Mouse (Mus musculus) cerebellum, adult 2 months (tissue): ENCODE data around the gene Fam72a. TPM values are rescaled to one million over a fixed set of nuclear protein-coding genes. Genes with fewer than 3 reads are reported as not detected.

ENCODE experiments used
- DNase-seq, 2 experiments: peaks; one replicate each; pipeline ENCODE4 v3.0.0; 2021
- H3K27ac ChIP-seq: fragments of 200-500 bp; 2 replicates; pipeline ENCODE4 v1.5.1; 2012; ENCODE audit warnings: low read length, control low read depth, inconsistent platforms; ENCODE audit not compliant: insufficient read depth
- H3K27me3 ChIP-seq: fragments of 200-500 bp; 2 replicates; pipeline ENCODE4 v1.6.1; 2012; ENCODE audit warnings: inconsistent platforms, mild to moderate bottlenecking, low read length, moderate library complexity; ENCODE audit not compliant: control insufficient read depth, insufficient read depth
- H3K4me1 ChIP-seq: fragments of 200-500 bp; 2 replicates; pipeline ENCODE4 v1.6.1; 2011; ENCODE audit warnings: low read length; ENCODE audit not compliant: control insufficient read depth, insufficient read depth
- H3K4me3 ChIP-seq: fragments of 200-500 bp; replicated peaks from 2 replicates; pipeline ENCODE3; 2011; ENCODE audit warnings: mild to moderate bottlenecking, low read depth, low read length, control low read depth; ENCODE audit not compliant: insufficient read depth
- CTCF ChIP-seq: fragments of 200-500 bp; IDR thresholded peaks from 2 replicates; pipeline ENCODE4 v1.5.1; 2011; ENCODE audit warnings: low read depth, mild to moderate bottlenecking, control low read depth, low read length, moderate library complexity, borderline replicate concordance; ENCODE audit not compliant: insufficient read depth
- POLR2A ChIP-seq: fragments of 200-500 bp; IDR thresholded peaks from 2 replicates; pipeline ENCODE4 v1.6.1; 2011; ENCODE audit warnings: low read length, control low read depth, borderline replicate concordance; ENCODE audit not compliant: insufficient read depth
- WGBS: fragments of 180-500 bp; shearing (Covaris S2); methylation state at CpG from one replicate; pipeline ENCODE4 v1.1.7; 2018; 5-methylcytosine and 5-hydroxymethylcytosine counted together
- polyA plus RNA-seq: library from polyadenylated mRNA; depleted of rRNA; stranded (reverse); fragments of >200 nt; gene quantifications from 2 replicates; pipeline ENCODE4 v1.2.3, GENCODE M21; 2012

The Fam72a gene
- polyA plus RNA-seq, 1 experiment, result 1.9 TPM

DNA sequence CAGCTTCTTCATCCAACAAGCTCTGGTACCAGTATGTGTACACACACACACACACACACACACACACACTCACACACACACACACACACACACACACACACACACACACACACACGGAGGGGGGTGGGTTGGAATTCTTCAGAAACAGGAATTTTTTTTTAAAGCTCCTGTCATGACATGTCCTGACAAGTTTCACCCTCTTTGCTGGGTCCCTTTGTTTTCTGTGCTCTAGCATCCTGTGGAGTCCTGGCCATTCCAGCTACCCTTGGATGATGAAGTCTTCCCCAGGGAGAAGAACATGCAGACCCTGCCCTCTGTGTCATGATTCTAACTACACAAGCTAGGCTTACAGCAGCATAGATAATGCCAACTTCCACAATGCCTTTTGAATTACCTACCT lies 13.5 kb upstream of the Fam72a start:
- H3K27ac ChIP-seq, result no peak overlapping the region
- no peak for DNase-seq
- 44% methylated on average over 1 of the region's 1 CpGs for WGBS
- no peaks in the 10 kb centered on the region for H3K27me3 ChIP-seq
- no peak overlapping the region for H3K4me3 ChIP-seq
- no peak for TF ChIP-seq CTCF
- TF ChIP-seq POLR2A, result no peak
- peaks cover 14% of the 10 kb centered on the region for H3K4me1 ChIP-seq

GRCm38 (mm10) chr1:131516588-131516987 lies 11.1 kb upstream of the Fam72a start:
- no peak overlapping the region for H3K27ac ChIP-seq
- DNase-seq, result no peak
- 73% methylated on average over 3 of the region's 3 CpGs for WGBS
- TF ChIP-seq POLR2A (no peak), CTCF (no peak)
- H3K4me3 ChIP-seq, result no peak overlapping the region
- H3K27me3 ChIP-seq, result no peaks in the 10 kb centered on the region
- peaks cover 14% of the 10 kb centered on the region for H3K4me1 ChIP-seq

GRCm38 (mm10) chr1:131523794-131524193 lies 3.9 kb upstream of the Fam72a start:
- WGBS, result 5% methylated on average over 3 of the region's 3 CpGs
- Histone ChIP-seq H3K27ac (peak overlapping the region; percentile 51; the same call in 1 of the 2 replicates), H3K4me1 (no peaks in the 10 kb centered on the region; the same call in 1 of the 2 replicates), H3K4me3 (peak overlapping the region; percentile 74), H3K27me3 (no peaks in the 10 kb centered on the region)
- DNase-seq, result peak in 1 of 2 experiments; percentile 42
- TF ChIP-seq POLR2A (peak; percentile 18; the same call in 1 of the 2 replicates), CTCF (no peak)

GRCm38 (mm10) chr1:131525101-131525585 lies 2.6 kb upstream of the Fam72a start:
- WGBS, result under 1% methylated on average over 26 of the region's 26 CpGs
- TF ChIP-seq POLR2A, result no peak
- TF ChIP-seq CTCF, result no peak
- Histone ChIP-seq H3K4me3 (peak overlapping the region; percentile 74), H3K27ac (peak overlapping the region; percentile 86), H3K27me3 (no peaks in the 10 kb centered on the region), H3K4me1 (no peaks in the 10 kb centered on the region; the same call in 1 of the 2 replicates)
- DNase-seq, result peak; percentile 54 to 65

DNA sequence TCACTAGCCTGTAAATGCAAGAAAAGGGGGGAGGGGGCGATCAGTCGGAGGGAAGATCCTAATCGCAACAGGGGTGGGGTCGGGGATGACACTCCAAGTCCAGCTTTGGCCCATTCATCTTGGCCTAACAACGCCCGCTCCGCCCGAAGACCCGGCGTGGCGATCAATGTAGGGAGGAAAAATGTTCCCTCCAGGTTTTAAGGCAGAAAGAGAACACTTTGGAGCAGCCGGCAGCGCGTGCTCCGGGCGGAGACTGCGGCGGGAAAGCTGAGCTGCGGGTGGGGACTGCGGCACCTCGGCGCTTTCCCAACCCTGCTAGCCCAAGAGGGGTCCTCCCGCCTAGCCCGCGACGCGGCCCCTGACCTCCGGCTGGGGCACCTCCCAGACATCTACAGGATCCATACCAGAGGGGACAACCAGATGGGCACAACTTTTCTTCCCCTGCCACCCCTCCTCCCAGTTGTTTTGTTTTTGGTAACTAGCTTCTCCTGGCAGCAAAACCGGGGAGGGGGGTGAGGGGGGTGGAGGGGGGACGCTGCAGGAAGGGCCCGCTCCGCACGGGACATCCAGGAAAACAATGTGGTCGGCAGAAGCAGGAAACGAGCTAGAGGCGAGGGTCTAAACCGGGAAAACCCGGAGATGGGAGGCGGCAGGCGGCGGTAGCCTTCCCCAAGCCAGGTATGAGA lies 2.0 kb upstream of the Fam72a start:
- Histone ChIP-seq H3K27ac (peak overlapping the region; percentile 86), H3K4me1 (no peaks in the 10 kb centered on the region; the same call in 1 of the 2 replicates), H3K27me3 (no peaks in the 10 kb centered on the region), H3K4me3 (peak overlapping the region; percentile 74)
- peak; percentile 60 to 72 for DNase-seq
- under 1% methylated on average over 41 of the region's 41 CpGs for WGBS
- TF ChIP-seq CTCF (no peak), POLR2A (peak; percentile 20; the same call in 1 of the 2 replicates)

DNA sequence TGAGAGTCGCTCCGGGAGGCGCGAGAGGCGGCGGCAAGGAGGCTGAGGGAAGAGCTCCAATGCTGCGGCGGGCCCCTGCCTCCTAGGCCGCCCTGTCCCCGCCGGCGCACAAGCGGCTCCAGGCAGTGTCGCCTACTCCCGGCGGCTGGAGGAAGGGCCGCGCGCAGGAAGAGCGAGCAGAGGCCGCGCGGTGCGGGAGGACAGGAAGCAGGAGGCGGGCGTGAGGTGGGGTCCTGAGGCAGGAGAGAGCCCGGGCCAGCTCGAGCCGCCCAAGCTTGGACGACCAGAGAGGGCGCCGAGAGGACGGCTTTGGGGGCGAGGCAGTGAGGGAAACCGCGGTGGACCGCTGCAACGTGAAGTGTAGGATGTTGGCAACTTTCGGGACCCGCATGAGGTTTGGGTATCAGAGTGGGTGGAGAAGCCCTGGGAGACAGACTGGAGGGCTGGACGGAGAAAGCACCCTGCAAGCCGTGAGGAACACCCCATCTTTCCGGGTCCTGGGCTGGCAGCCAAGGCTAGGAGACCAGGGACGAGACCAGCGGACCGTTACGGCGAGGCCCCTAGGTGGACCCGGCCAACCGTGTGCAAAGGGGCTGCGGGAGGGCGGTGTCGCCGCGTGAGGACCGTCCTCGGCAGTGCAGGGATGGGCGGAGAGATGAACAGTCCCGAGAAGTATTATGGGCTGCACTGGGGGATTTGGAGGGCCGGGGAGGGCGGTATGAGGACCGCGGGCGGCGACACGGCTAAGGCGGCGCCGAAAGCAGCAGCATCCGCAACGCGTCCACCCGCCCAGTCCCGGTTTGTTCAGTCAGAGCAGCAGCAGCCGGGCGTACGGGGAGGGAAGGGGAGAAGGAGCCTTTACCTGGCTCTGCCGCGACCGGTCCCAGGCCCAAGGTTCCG lies 1.1 kb upstream of the Fam72a start:
- TF ChIP-seq CTCF (no peak), POLR2A (peak; percentile 30; the same call in 1 of the 2 replicates)
- under 1% methylated on average over 81 of the region's 81 CpGs for WGBS

DNA sequence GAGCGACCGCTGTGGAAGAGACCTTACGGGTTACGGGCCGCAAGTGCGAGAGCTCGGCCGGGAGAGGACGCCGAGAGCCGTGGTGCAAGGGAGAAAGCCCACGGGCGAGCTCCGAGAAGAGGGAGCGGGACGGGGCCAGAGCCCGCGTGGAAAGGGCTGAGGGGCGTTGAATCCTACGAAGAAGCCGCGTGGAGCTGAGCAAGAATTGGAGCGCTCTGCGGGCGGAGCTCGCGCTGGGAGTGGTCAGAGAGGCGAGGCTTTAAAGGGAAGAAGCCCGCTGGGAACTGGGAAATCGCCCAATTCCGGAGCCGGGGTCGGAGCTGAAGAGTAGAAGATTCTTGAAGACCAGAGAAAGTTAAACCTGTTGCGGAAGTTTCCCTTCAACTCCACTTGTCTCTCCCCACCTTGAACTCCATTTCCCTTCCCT lies 391 bp downstream of the Fam72a start:
- no peaks in the 10 kb centered on the region for H3K27me3 ChIP-seq
- no peaks in the 10 kb centered on the region; the same call in 1 of the 2 replicates for H3K4me1 ChIP-seq
- H3K27ac ChIP-seq, result no peak overlapping the region
- WGBS, result 1% methylated on average over 34 of the region's 34 CpGs
- peak; percentile 62 to 67 for DNase-seq
- TF ChIP-seq POLR2A (no peak), CTCF (no peak)
- H3K4me3 ChIP-seq, result peak overlapping the region; percentile 71

More for the DNA sequence above, 1.1 kb upstream of the Fam72a start:
- Histone ChIP-seq H3K27ac (peak overlapping the region; percentile 86), H3K4me3 (peak overlapping the region; percentile 74), H3K27me3 (no peaks in the 10 kb centered on the region), H3K4me1 (no peaks in the 10 kb centered on the region; the same call in 1 of the 2 replicates)
- DNase-seq, result peak in 1 of 2 experiments; percentile 81
